Mouse (Mus musculus): ENCODE data around the gene Nosip. TPM values are rescaled to one million over a fixed set of nuclear protein-coding genes. Genes with fewer than 3 reads are reported as not detected.
"Not testable (repeated sequence)": the region's sequence is repeated elsewhere in the genome, so short reads cannot be mapped to it uniquely, and the experiment has no call there.

The Nosip gene
- total RNA-seq (2021), result 10 to 100 TPM; 30.3 to 32.1 TPM

- intact Hi-C loops (cut with DNase I), result no loop called here
- peak; percentile 95 for DNase-seq
These were observed at the start of gene Nosip, which contains the start of gene Prrg2 for GRCm38 (mm10) chr7:45062239-45062835. TSS of gene Nosip (plus strand) at chr7:45062429. TSS of gene Prrg2 (minus strand) at chr7:45062677.

GRCm38 (mm10) chr7:45012824-45013223, 49.4 kb upstream of the Nosip start:
- no peak for DNase-seq
- intact Hi-C loops (cut with DNase I), result no loop called here

- intact Hi-C loops (cut with DNase I), result no loop called here
- no peak for DNase-seq
These were observed 48.7 kb upstream of the Nosip start for GRCm38 (mm10) chr7:45013366-45014095.

GRCm38 (mm10) chr7:45014096-45014451, 48.2 kb upstream of the Nosip start:
- intact Hi-C loops (cut with DNase I), result no loop called here
- DNase-seq, result no peak

GRCm38 (mm10) chr7:45015344-45015956, 46.8 kb upstream of the Nosip start:
- intact Hi-C loops (cut with DNase I), result loop anchor here (1.0 to 5.0 kb wide), 2 partner anchors 17 to 107 kb away; partner anchors contain the start of genes Bcl2l12 and Rps11

GRCm38 (mm10) chr7:45015957-45016612, 46.1 kb upstream of the Nosip start, which contains the start of gene Scaf1:
TSS of gene Scaf1 (minus strand) at chr7:45016363.
- DNase-seq, result peak; percentile 97 to 98
- intact Hi-C loops (cut with DNase I), result loop anchor here (1.0 to 5.0 kb wide), 2 partner anchors 18 to 106 kb away; partner anchors contain the start of genes Bcl2l12 and Rps11

More at GRCm38 (mm10) chr7:45015344-45015956, 46.8 kb upstream of the Nosip start:
- DNase-seq, result no peak

GRCm38 (mm10) chr7:45016761-45017160, 45.5 kb upstream of the Nosip start:
- no peak for DNase-seq
- intact Hi-C loops (cut with DNase I), result loop anchor here (5.0 kb wide), 1 partner anchor 106 kb away; the partner anchor contains the start of gene Rps11

GRCm38 (mm10) chr7:45017242-45018061, 44.8 kb upstream of the Nosip start, which contains the start of gene Rras:
TSS of gene Rras (plus strand) at chr7:45017961.
- peak; percentile 89 to 92 for DNase-seq
- intact Hi-C loops (cut with DNase I), result loop anchor here (2.0 to 5.0 kb wide), 2 partner anchors 33 to 105 kb away; partner anchors contain the start of gene Rps11

GRCm38 (mm10) chr7:45019031-45019571, 43.1 kb upstream of the Nosip start:
- peak; percentile 76 to 88 for DNase-seq
- intact Hi-C loops (cut with DNase I), result loop anchor here (2.0 to 5.0 kb wide), 2 partner anchors 32 to 103 kb away; partner anchors contain the start of gene Rps11

GRCm38 (mm10) chr7:45020225-45020624, 42.0 kb upstream of the Nosip start:
- no peak for DNase-seq
- intact Hi-C loops (cut with DNase I), result no loop called here

- DNase-seq; intact Hi-C loops (cut with DNase I): not testable (repeated sequence)
These were observed 38.5 kb upstream of the Nosip start for GRCm38 (mm10) chr7:45023711-45024110.

- intact Hi-C loops (cut with DNase I), result no loop called here
- DNase-seq, result no peak
These were observed 37.7 kb upstream of the Nosip start for GRCm38 (mm10) chr7:45024281-45025248.

GRCm38 (mm10) chr7:45025601-45026220, 36.5 kb upstream of the Nosip start:
- intact Hi-C loops (cut with DNase I), result no loop called here
- DNase-seq, result no peak

GRCm38 (mm10) chr7:45026256-45026655, 36.0 kb upstream of the Nosip start:
- no peak for DNase-seq
- intact Hi-C loops (cut with DNase I), result no loop called here

- DNase-seq, result no peak
- intact Hi-C loops (cut with DNase I), result no loop called here
These were observed 34.5 kb upstream of the Nosip start for GRCm38 (mm10) chr7:45027761-45028160.

- intact Hi-C loops (cut with DNase I), result no loop called here
- DNase-seq, result no peak
These were observed 33.9 kb upstream of the Nosip start for GRCm38 (mm10) chr7:45028351-45028750.

- no peak for DNase-seq
- intact Hi-C loops (cut with DNase I), result no loop called here
These were observed 32.2 kb upstream of the Nosip start for GRCm38 (mm10) chr7:45029995-45030394.

- intact Hi-C loops (cut with DNase I), result no loop called here
- no peak for DNase-seq
These were observed 31.4 kb upstream of the Nosip start for GRCm38 (mm10) chr7:45030857-45031256.

Data from heart, postnatal 36 days (tissue).